Mouse (Mus musculus) limb, embryonic 15.5 days (tissue): ENCODE results near the gene Znfx1. TPM values are rescaled to one million over a fixed set of nuclear protein-coding genes. Genes with fewer than 3 reads are reported as not detected.

Experiments used
- ATAC-seq: fragments of 200-750 bp; cut with Nextera tagmentation; 2 replicates; pipeline ENCODE4 v1.8.0; 2017; ENCODE audit warnings: low read depth, moderate TSS enrichment; ENCODE audit not compliant: insufficient number of reproducible peaks, low FRiP score, low TSS enrichment
- H3K27ac ChIP-seq: fragments of 300-500 bp; sonication (generic); 2 replicates; pipeline ENCODE4 v1.5.1; 2015; ENCODE audit warnings: moderate library complexity, mild to moderate bottlenecking, inconsistent platforms
- H3K27me3 ChIP-seq: fragments of 300-500 bp; sonication (generic); 2 replicates; pipeline ENCODE4 v1.6.1; 2015; ENCODE audit warnings: inconsistent platforms
- H3K36me3 ChIP-seq: fragments of 300-500 bp; sonication (generic); 2 replicates; pipeline ENCODE4 v1.6.1; 2015; ENCODE audit warnings: inconsistent platforms
- H3K4me1 ChIP-seq: fragments of 300-500 bp; sonication (generic); 2 replicates; pipeline ENCODE4 v1.6.1; 2015; ENCODE audit warnings: inconsistent platforms
- H3K4me2 ChIP-seq: fragments of 300-500 bp; sonication (generic); 2 replicates; pipeline ENCODE4 v1.6.1; 2015; ENCODE audit warnings: mild to moderate bottlenecking, inconsistent platforms
- H3K4me3 ChIP-seq: fragments of 300-500 bp; sonication (generic); 2 replicates; pipeline ENCODE4 v1.5.1; 2015; ENCODE audit warnings: mild to moderate bottlenecking, inconsistent platforms
- H3K9ac ChIP-seq: fragments of 300-500 bp; sonication (generic); 2 replicates; pipeline ENCODE4 v1.6.1; 2015; ENCODE audit warnings: inconsistent platforms
- H3K9me3 ChIP-seq: fragments of 300-500 bp; sonication (generic); 2 replicates; pipeline ENCODE4 v1.6.1; 2016; ENCODE audit warnings: inconsistent platforms
- WGBS: fragments of 180-500 bp; shearing (Covaris S2); methylation state at CpG from one replicate; pipeline ENCODE4 v1.1.7; 2015; 5-methylcytosine and 5-hydroxymethylcytosine counted together
- polyA plus RNA-seq: library from polyadenylated mRNA; unstranded; fragments of >200 nt; fragmentation: Nextera tagmentation; extraction: Ambion mirVana; gene quantifications from 2 replicates; pipeline ENCODE4 v1.2.1, GENCODE M21; 2015

Znfx1 gene
- polyA plus RNA-seq, 1 experiment from 2014 or later: 8.5 TPM

DNA sequence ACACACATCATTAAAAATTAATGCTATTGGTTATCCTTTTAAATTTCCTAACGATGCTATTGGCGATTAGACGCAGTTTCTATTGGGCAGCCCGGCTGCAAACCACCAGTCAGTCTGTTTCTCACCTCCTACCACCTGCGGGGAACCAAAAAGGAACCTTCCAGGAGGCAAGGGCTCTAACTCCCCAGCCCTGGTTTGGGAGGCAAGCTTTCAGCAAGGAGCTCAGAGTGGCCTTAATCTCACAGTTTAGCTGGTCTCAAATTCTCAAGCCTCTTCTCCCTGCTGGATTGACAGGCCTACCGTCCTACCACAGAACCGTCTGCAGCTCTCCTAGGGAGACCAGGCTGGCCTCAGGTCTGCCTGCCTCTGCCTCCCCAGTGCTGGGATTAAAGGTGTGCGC, 3.3 kb downstream of the Znfx1 start:
- no peak overlapping the region for H3K4me2 ChIP-seq
- peaks cover 14% of the 10 kb centered on the region for H3K4me1 ChIP-seq
- H3K9me3 ChIP-seq: no peaks in the 10 kb centered on the region
- no peak overlapping the region for H3K4me3 ChIP-seq
- WGBS: 56% methylated on average over 8 of the region's 8 CpGs
- no peaks in the 10 kb centered on the region for H3K27me3 ChIP-seq
- peaks cover 42% of the 10 kb centered on the region for H3K36me3 ChIP-seq
- ATAC-seq: no peak
- H3K27ac ChIP-seq: no peak overlapping the region
- H3K9ac ChIP-seq: no peak overlapping the region

DNA sequence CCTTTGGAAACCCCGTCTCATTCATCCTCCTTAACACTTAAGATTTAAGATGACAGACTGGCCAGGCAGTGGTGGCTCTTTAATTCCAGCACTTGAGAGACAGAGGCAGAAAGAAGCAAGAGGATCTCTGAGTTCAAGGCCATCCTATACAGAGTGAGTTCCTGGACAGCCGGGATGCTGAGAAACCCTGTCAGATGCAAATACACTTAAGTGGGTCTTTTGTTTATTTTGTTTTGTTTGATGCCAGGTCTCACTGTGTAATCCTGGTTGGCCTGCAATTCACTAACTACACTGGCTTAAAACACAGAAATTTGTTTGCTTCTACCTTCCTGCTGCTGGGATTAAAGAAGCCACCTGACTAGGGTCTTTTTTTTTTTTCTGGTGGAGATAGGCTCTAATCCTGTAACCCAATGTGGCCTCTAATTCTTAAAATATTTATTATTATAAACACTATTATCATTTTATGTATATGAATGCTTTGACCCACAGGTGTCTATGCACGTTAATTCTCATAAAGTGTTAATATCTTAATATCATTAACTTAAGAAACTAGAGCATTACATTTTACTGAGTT, 3.9 kb downstream of the Znfx1 start:
- H3K9ac ChIP-seq: no peak overlapping the region
- peaks cover 14% of the 10 kb centered on the region for H3K4me1 ChIP-seq
- H3K4me3 ChIP-seq: no peak overlapping the region
- H3K36me3 ChIP-seq: peaks cover 45% of the 10 kb centered on the region
- no peak for ATAC-seq
- no peaks in the 10 kb centered on the region for H3K9me3 ChIP-seq
- H3K4me2 ChIP-seq: no peak overlapping the region
- H3K27ac ChIP-seq: no peak overlapping the region
- H3K27me3 ChIP-seq: no peaks in the 10 kb centered on the region
- 67% methylated on average over 3 of the region's 3 CpGs for WGBS

DNA sequence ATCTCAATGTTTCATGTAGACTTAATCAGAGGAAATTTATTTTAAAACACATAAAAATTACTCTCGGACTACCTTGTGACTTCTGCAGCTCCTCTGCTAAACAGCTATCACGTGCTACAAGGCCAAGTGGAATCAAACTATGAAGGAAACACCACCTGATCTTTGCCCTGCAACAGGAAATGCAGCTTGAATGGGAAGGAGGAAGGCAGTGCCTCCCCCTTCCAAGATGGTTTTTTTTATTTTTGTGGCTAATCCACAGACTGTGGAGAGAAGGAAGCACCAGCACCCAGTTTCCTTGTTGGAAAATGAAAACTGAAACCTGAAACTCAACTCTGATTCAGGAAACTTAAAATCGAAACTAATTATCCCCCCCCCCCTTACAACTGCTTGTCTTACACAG, 4.6 kb downstream of the Znfx1 start:
- no peak overlapping the region for H3K9ac ChIP-seq
- H3K4me3 ChIP-seq: no peak overlapping the region
- H3K9me3 ChIP-seq: no peaks in the 10 kb centered on the region
- peaks cover 51% of the 10 kb centered on the region for H3K36me3 ChIP-seq
- WGBS: 56% methylated on average over 3 of the region's 3 CpGs
- H3K4me2 ChIP-seq: no peak overlapping the region
- peaks cover 14% of the 10 kb centered on the region for H3K4me1 ChIP-seq
- no peaks in the 10 kb centered on the region for H3K27me3 ChIP-seq
- no peak overlapping the region for H3K27ac ChIP-seq
- ATAC-seq: no peak

DNA sequence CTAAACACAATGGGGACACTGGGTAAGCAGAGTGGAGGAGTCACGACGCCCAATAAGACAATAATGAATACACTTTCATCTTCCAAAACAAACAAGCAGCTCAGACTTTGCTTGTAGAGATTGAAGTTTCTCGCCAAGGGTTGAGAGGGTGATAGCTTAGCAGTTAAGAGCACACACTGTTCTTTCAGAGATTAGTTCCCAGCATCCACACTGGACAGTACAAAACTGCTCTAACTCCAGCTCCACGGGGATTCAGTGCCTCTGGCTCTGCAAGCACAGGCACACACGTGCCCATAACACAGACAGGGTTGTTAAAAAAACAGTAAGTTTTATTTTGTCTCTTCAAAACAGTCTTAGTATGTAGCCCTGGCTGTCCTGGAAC, 5.9 kb downstream of the Znfx1 start:
- WGBS: 78% methylated on average over 5 of the region's 5 CpGs
- H3K36me3 ChIP-seq: peaks cover 59% of the 10 kb centered on the region
- no peak for ATAC-seq
- peaks cover 13% of the 10 kb centered on the region for H3K4me1 ChIP-seq
- no peak overlapping the region for H3K9ac ChIP-seq
- no peak overlapping the region for H3K4me3 ChIP-seq
- H3K4me2 ChIP-seq: no peak overlapping the region
- H3K27me3 ChIP-seq: no peaks in the 10 kb centered on the region
- H3K9me3 ChIP-seq: no peaks in the 10 kb centered on the region
- no peak overlapping the region for H3K27ac ChIP-seq

DNA sequence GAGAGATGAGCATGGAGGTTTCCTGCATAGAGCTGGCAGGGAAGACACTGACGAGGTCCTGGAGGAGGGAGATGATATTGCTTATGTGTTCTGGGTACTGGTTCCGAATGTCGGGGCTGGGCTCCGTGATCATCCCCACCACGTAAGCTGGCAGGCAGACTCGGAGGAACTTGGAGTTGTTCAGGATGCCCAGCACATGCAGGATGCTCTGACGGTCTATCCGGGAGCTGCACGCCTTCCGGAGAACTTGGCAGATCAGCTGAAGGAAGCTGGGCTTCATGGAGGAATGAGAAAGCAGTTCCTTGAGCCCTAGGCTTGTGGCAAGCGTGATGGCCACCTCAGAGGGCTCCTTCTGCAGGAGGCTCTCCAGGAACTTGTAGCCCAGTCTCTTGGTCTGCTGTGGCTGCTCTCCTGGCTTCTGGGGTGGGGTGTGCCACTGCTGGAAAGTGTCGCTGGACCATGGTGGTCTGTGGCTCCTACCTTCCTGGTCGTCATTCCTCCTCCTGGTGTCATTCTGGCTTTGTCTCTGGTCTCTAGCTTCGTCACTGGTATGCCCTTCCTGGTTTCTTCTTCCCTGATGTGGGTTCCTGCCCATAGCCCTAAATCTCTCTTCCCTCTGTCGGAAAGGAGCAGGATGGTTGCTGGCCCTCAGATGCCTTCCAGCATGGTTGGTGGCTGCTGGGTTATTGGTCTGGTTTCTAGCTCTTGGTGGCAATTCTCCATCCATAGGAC, 6.4 kb downstream of the Znfx1 start:
- no peak for ATAC-seq
- Histone ChIP-seq H3K27ac (no peak overlapping the region), H3K27me3 (no peaks in the 10 kb centered on the region), H3K9me3 (no peaks in the 10 kb centered on the region), H3K4me3 (no peak overlapping the region), H3K9ac (no peak overlapping the region), H3K4me2 (no peak overlapping the region), H3K36me3 (peaks cover 63% of the 10 kb centered on the region), H3K4me1 (peaks cover 8% of the 10 kb centered on the region)
- 95% methylated on average over 15 of the region's 15 CpGs for WGBS

DNA sequence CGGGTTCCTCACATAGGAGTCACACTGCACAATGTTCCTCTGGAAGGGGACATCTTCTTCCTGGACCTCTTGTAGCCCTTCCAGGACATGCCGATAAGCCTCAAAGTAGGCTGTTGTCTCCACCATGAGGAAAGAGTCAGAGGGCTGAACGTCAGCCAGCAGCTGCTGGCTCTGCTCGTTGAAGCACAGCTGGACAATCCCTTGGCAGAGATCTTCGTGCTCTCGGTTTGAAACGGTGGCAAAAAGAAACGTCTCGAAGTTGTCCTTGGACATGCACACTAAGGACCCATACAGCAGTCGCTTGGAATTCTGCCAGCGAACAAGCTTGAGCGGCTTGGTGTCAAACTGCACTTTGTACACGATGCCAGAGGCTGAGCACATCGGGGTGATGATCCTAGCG, 7.4 kb downstream of the Znfx1 start:
- H3K9ac ChIP-seq: no peak overlapping the region
- no peak overlapping the region for H3K4me3 ChIP-seq
- no peaks in the 10 kb centered on the region for H3K9me3 ChIP-seq
- 81% methylated on average over 15 of the region's 15 CpGs for WGBS
- H3K27ac ChIP-seq: no peak overlapping the region
- H3K27me3 ChIP-seq: no peaks in the 10 kb centered on the region
- H3K4me2 ChIP-seq: no peak overlapping the region
- 0 out of 2 replicates have a peak, but pooled peaks cover under 1% of the 10 kb centered on the region for H3K4me1 ChIP-seq
- no peak for ATAC-seq
- H3K36me3 ChIP-seq: peaks cover 70% of the 10 kb centered on the region

DNA sequence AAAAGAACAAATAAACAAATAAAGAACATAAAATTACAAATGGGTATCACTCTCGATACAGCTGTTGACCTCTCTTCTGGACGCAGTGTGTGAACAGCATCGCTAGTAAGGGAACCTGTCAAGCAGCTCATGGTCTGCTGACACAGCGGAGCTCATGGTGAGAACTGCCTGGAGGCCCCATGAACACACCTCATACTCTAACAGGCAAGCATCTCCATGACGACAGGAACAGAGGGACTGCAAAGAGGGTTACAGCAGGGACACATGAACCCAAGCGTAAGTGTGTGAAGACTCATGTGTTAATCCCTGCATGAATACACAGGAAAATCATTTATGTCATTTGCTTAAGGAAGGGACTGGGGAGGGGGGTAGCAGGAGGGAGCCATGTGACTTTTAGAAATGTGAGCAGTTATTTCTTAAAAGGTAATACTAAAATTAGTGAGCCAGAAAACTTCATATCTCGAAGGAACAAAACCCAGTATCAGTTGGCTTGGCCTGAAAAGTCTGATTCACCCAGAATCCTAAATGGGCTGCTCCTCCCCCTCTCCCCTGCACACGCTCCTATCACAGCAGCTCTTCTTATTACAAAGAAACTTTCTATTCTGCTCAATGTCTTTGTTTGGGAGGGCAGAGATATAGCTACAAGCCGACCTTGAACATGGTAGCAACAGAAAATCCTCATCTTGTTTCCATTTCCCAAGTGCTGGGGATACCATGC, 9.5 kb downstream of the Znfx1 start:
- 71% methylated on average over 9 of the region's 9 CpGs for WGBS
- no peaks in the 10 kb centered on the region for H3K27me3 ChIP-seq
- H3K36me3 ChIP-seq: peaks cover 82% of the 10 kb centered on the region
- no peak overlapping the region for H3K9ac ChIP-seq
- H3K9me3 ChIP-seq: no peaks in the 10 kb centered on the region
- ATAC-seq: no peak
- no peaks in the 10 kb centered on the region for H3K4me1 ChIP-seq
- H3K4me2 ChIP-seq: no peak overlapping the region
- no peak overlapping the region for H3K4me3 ChIP-seq
- H3K27ac ChIP-seq: no peak overlapping the region

DNA sequence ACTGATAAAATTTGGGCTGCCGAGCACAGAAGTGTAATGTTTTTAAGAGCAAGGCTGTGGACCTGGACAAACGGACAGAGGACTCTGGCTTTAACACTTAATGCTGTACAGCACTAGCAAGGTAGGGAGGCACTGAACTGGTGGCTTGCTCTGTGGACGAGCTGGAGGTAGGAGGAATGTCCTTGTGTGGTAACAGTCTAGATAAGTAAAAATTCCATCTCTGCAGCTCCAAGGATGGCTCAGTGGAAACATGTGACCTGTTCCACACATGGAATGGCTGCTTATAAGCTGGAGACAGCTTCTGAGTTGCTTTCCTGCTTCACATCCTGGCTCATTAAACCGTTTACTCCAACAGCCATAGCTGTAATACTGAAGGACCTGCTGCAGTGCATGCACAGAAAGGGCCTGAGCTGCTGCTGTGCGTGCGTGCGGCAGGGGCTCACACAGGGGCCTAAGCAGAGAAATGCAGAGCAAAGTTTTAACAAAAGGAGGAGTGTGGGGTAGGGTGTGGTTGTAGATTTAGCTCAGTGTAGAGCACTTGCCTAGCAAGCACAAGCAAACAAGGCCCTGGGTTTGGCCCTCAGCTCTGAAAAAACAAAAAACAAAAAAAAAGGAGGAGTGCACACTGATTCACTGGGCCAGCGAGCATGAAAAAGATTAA, 14.0 kb downstream of the Znfx1 start:
- H3K4me3 ChIP-seq: no peak overlapping the region
- ATAC-seq: no peak
- H3K27me3 ChIP-seq: no peaks in the 10 kb centered on the region
- no peak overlapping the region for H3K9ac ChIP-seq
- 85% methylated on average over 8 of the region's 8 CpGs for WGBS
- peaks cover 82% of the 10 kb centered on the region for H3K36me3 ChIP-seq
- H3K4me2 ChIP-seq: no peak overlapping the region
- no peaks in the 10 kb centered on the region for H3K9me3 ChIP-seq
- H3K27ac ChIP-seq: no peak overlapping the region
- H3K4me1 ChIP-seq: no peaks in the 10 kb centered on the region

DNA sequence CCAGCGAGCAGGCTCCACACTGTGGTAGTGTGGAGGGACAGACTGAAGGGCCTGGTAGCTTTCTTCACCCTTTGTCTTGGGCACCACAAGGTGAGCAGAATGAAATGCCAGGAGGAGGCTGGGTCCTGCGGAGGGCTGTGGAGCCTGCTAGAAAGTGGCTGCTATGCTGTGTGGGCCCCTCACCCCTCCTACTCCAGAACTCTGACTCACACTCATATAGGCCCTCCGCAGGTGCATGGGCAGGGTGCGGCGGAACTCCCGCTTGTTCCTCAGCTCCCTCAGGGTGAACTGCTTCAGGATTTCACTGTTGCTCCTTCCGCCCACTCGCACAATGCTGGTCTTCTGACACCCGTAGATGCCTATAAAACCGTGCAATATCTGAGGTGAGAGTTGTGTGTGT, 14.6 kb downstream of the Znfx1 start:
- no peaks in the 10 kb centered on the region for H3K4me1 ChIP-seq
- H3K9ac ChIP-seq: no peak overlapping the region
- no peak overlapping the region for H3K4me2 ChIP-seq
- H3K4me3 ChIP-seq: no peak overlapping the region
- 73% methylated on average over 10 of the region's 10 CpGs for WGBS
- no peaks in the 10 kb centered on the region for H3K27me3 ChIP-seq
- no peaks in the 10 kb centered on the region for H3K9me3 ChIP-seq
- H3K27ac ChIP-seq: no peak overlapping the region
- ATAC-seq: no peak
- peaks cover 82% of the 10 kb centered on the region for H3K36me3 ChIP-seq

- WGBS: 91% methylated on average over 12 of the region's 12 CpGs
- no peaks in the 10 kb centered on the region for H3K27me3 ChIP-seq
- H3K4me3 ChIP-seq: no peak overlapping the region
- no peak overlapping the region for H3K27ac ChIP-seq
- ATAC-seq: no peak
- H3K36me3 ChIP-seq: peaks cover 95% of the 10 kb centered on the region
- no peaks in the 10 kb centered on the region for H3K4me1 ChIP-seq
- no peak overlapping the region for H3K9ac ChIP-seq
- no peak overlapping the region for H3K4me2 ChIP-seq
- no peaks in the 10 kb centered on the region for H3K9me3 ChIP-seq
These were observed 19.3 kb downstream of the Znfx1 start for GRCm38 (mm10) chr2:167043400-167044121.

GRCm38 (mm10) chr2:167039386-167039785, 23.4 kb downstream of the Znfx1 start:
- H3K27ac ChIP-seq: no peak overlapping the region
- no peaks in the 10 kb centered on the region for H3K9me3 ChIP-seq
- no peak overlapping the region for H3K4me3 ChIP-seq
- peaks cover 100% of the 10 kb centered on the region for H3K36me3 ChIP-seq
- no peaks in the 10 kb centered on the region for H3K4me1 ChIP-seq
- no peaks in the 10 kb centered on the region for H3K27me3 ChIP-seq
- no peak for ATAC-seq
- no peak overlapping the region for H3K9ac ChIP-seq
- WGBS: 87% methylated on average over 8 of the region's 8 CpGs
- H3K4me2 ChIP-seq: no peak overlapping the region
